Mouse (Mus musculus): ENCODE data around the gene Klhl40. TPM values are rescaled to one million over a fixed set of nuclear protein-coding genes. Genes with fewer than 3 reads are reported as not detected.

The Klhl40 gene
- total RNA-seq, 1 experiment, result 0.62 TPM

DNA sequence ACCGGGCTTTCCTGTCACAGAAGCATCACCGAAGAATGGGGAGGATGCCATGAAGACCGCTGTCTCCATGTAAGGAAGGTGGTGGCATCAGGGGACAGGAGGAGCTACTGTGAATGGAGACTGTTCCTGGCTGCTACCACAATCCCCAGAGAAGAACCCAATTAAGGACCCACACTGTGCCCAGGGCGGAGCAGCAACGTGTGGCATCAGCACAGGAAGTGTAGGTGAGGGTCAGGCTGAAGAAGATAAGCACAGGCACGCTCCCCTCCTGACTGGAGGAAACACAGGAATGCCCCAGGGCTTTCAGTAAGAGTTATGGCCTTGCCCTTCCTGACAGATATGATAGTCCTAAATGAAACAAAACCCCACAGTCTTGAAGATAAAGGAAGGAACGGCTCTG lies 25.3 kb downstream of the Klhl40 start:
- Histone ChIP-seq H3K4me1 (ENCODE audit: control insufficient read depth in 2 of 2, insufficient read depth in 2 of 2, low read length in 2 of 2, poor library complexity in 1 of 2) (peaks cover 0 to 7% of the 10 kb centered on the region in 2 experiments; a peak in 1 of 4 replicates), H3K27ac (ENCODE audit: insufficient read depth, low read depth, low read length, poor library complexity, severe bottlenecking) (no peak overlapping the region), H3K9ac (ENCODE audit: insufficient read depth, low read depth, low read length, poor library complexity, severe bottlenecking) (no peak overlapping the region), H3K4me3 (ENCODE audit: insufficient read depth in 1 of 2, low read depth in 1 of 2, low read length in 2 of 2, poor library complexity in 1 of 2, severe bottlenecking in 1 of 2) (no peak overlapping the region), H3K36me3 (ENCODE audit: control insufficient read depth, insufficient read depth, low read length, poor library complexity, severe bottlenecking) (no peaks in the 10 kb centered on the region), H3K9me3 (ENCODE audit: control insufficient read depth, insufficient read depth, low read depth, low read length) (no peaks in the 10 kb centered on the region)
- in situ Hi-C loops (cut with MboI; ENCODE audit: low sequenced_read_pairs in 2 of 2, unreplicated experiment in 2 of 2), result no loop called here
- no peak for TF ChIP-seq ZNF384 (IDR thresholded peaks at IDR 0.05; ENCODE audit: low read depth, low read length)
- no peak for TF ChIP-seq ZC3H11A (IDR thresholded peaks at IDR 0.05; ENCODE audit: borderline replicate concordance, low read depth, low read length)
- TF ChIP-seq CHD2 (IDR thresholded peaks at IDR 0.05; ENCODE audit: low read depth, low read length), result no peak
- TF ChIP-seq MAFK (IDR thresholded peaks at IDR 0.05; ENCODE audit: insufficient read depth, low read depth, low read length), result no peak
- TF ChIP-seq HCFC1 (IDR thresholded peaks at IDR 0.05; ENCODE audit: borderline replicate concordance, insufficient read depth, low read length), result no peak
- no peak for DNase-seq (ENCODE audit: low read depth, low spot score)

GRCm38 (mm10) chr9:121807546-121807945 lies 30.1 kb downstream of the Klhl40 start:
- Histone ChIP-seq H3K27ac (ENCODE audit: insufficient read depth, low read depth, low read length, poor library complexity, severe bottlenecking) (no peak overlapping the region), H3K9ac (ENCODE audit: insufficient read depth, low read depth, low read length, poor library complexity, severe bottlenecking) (no peak overlapping the region), H3K36me3 (ENCODE audit: control insufficient read depth, insufficient read depth, low read length, poor library complexity, severe bottlenecking) (no peaks in the 10 kb centered on the region), H3K4me1 (ENCODE audit: control insufficient read depth in 2 of 2, insufficient read depth in 2 of 2, low read length in 2 of 2, poor library complexity in 1 of 2) (no peaks in the 10 kb centered on the region), H3K4me3 (ENCODE audit: insufficient read depth in 1 of 2, low read depth in 1 of 2, low read length in 2 of 2, poor library complexity in 1 of 2, severe bottlenecking in 1 of 2) (no peak overlapping the region), H3K9me3 (ENCODE audit: control insufficient read depth, insufficient read depth, low read depth, low read length) (no peaks in the 10 kb centered on the region)
- in situ Hi-C loops (cut with MboI; ENCODE audit: low sequenced_read_pairs in 2 of 2, unreplicated experiment in 2 of 2), result no loop called here
- DNase-seq (ENCODE audit: low read depth, low spot score), result no peak
- TF ChIP-seq ZNF384 (IDR thresholded peaks at IDR 0.05; ENCODE audit: low read depth, low read length) (no peak), ZC3H11A (IDR thresholded peaks at IDR 0.05; ENCODE audit: borderline replicate concordance, low read depth, low read length) (no peak), CHD2 (IDR thresholded peaks at IDR 0.05; ENCODE audit: low read depth, low read length) (no peak), MAFK (IDR thresholded peaks at IDR 0.05; ENCODE audit: insufficient read depth, low read depth, low read length) (no peak), HCFC1 (IDR thresholded peaks at IDR 0.05; ENCODE audit: borderline replicate concordance, insufficient read depth, low read length) (no peak)

GRCm38 (mm10) chr9:121807947-121808346 lies 30.5 kb downstream of the Klhl40 start:
- DNase-seq (ENCODE audit: low read depth, low spot score), result no peak
- Histone ChIP-seq H3K9me3 (ENCODE audit: control insufficient read depth, insufficient read depth, low read depth, low read length) (no peaks in the 10 kb centered on the region), H3K4me3 (ENCODE audit: insufficient read depth in 1 of 2, low read depth in 1 of 2, low read length in 2 of 2, poor library complexity in 1 of 2, severe bottlenecking in 1 of 2) (no peak overlapping the region), H3K27ac (ENCODE audit: insufficient read depth, low read depth, low read length, poor library complexity, severe bottlenecking) (no peak overlapping the region), H3K9ac (ENCODE audit: insufficient read depth, low read depth, low read length, poor library complexity, severe bottlenecking) (no peak overlapping the region), H3K4me1 (ENCODE audit: control insufficient read depth in 2 of 2, insufficient read depth in 2 of 2, low read length in 2 of 2, poor library complexity in 1 of 2) (no peaks in the 10 kb centered on the region), H3K36me3 (ENCODE audit: control insufficient read depth, insufficient read depth, low read length, poor library complexity, severe bottlenecking) (no peaks in the 10 kb centered on the region)
- in situ Hi-C loops (cut with MboI; ENCODE audit: low sequenced_read_pairs in 2 of 2, unreplicated experiment in 2 of 2), result no loop called here
- TF ChIP-seq ZNF384 (IDR thresholded peaks at IDR 0.05; ENCODE audit: low read depth, low read length) (no peak), CHD2 (IDR thresholded peaks at IDR 0.05; ENCODE audit: low read depth, low read length) (no peak), MAFK (IDR thresholded peaks at IDR 0.05; ENCODE audit: insufficient read depth, low read depth, low read length) (no peak), HCFC1 (IDR thresholded peaks at IDR 0.05; ENCODE audit: borderline replicate concordance, insufficient read depth, low read length) (no peak), ZC3H11A (IDR thresholded peaks at IDR 0.05; ENCODE audit: borderline replicate concordance, low read depth, low read length) (no peak)

DNA sequence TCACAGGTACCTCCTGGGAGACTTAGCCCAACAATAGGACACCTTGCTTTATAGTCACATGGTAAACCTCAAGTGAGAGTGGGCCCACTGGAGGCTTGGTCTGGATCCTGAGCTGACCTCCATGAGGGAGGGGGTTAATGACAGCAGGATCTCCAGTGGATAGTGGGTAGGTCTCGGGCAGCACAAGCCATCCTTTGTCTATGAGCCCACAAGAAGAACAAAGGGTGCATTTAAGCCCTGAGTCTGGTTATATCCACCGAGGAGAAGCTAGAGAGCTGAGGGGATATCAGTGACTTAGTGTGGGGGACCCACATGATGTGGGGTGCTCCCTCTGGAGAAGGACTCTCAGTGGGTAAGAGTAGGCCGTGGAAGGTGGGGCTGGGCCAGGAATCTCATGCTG lies 31.1 kb downstream of the Klhl40 start:
- in situ Hi-C loops (cut with MboI; ENCODE audit: low sequenced_read_pairs in 2 of 2, unreplicated experiment in 2 of 2), result no loop called here
- H3K27ac ChIP-seq (ENCODE audit: insufficient read depth, low read depth, low read length, poor library complexity, severe bottlenecking), result no peak overlapping the region

More for the DNA sequence above, 31.1 kb downstream of the Klhl40 start:
- no peak overlapping the region for H3K4me3 ChIP-seq (ENCODE audit: insufficient read depth in 1 of 2, low read depth in 1 of 2, low read length in 2 of 2, poor library complexity in 1 of 2, severe bottlenecking in 1 of 2)
- no peak overlapping the region for H3K9ac ChIP-seq (ENCODE audit: insufficient read depth, low read depth, low read length, poor library complexity, severe bottlenecking)
- TF ChIP-seq ZC3H11A (IDR thresholded peaks at IDR 0.05; ENCODE audit: borderline replicate concordance, low read depth, low read length) (no peak), MAFK (IDR thresholded peaks at IDR 0.05; ENCODE audit: insufficient read depth, low read depth, low read length) (no peak), HCFC1 (IDR thresholded peaks at IDR 0.05; ENCODE audit: borderline replicate concordance, insufficient read depth, low read length) (no peak), CHD2 (IDR thresholded peaks at IDR 0.05; ENCODE audit: low read depth, low read length) (no peak), ZNF384 (IDR thresholded peaks at IDR 0.05; ENCODE audit: low read depth, low read length) (no peak)
- no peaks in the 10 kb centered on the region for H3K36me3 ChIP-seq (ENCODE audit: control insufficient read depth, insufficient read depth, low read length, poor library complexity, severe bottlenecking)
- H3K9me3 ChIP-seq (ENCODE audit: control insufficient read depth, insufficient read depth, low read depth, low read length), result no peaks in the 10 kb centered on the region
- no peaks in the 10 kb centered on the region for H3K4me1 ChIP-seq (ENCODE audit: control insufficient read depth in 2 of 2, insufficient read depth in 2 of 2, low read length in 2 of 2, poor library complexity in 1 of 2)
- DNase-seq (ENCODE audit: low read depth, low spot score), result no peak

All from ES-E14 (cell line).